Mouse (Mus musculus): Measurements from ENCODE around the gene Ttc12. TPM values are rescaled to one million over a fixed set of nuclear protein-coding genes. Genes with fewer than 3 reads are reported as not detected.

Gene Ttc12
- total RNA-seq (2023) = not detected

DNA sequence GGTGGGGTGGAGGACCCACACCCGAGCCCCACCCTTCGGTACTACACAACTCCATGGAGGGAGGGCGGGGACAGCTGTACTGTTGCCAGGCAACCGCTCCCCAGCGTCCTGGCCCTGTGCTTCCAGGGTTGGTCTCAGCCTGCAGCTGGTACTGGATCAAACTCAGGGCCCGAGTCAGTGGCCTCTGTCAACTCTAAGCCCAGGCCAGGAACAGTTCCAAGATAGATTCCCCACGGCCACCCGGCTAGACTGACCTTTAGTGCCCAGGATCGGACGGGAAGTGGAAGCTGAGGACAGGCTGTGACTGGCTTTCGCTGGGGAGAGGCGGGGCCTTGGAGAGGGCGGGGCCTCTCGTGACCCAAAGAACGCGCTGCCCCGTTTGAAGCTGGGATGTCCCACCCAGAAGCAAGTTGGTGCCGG, at the start of gene Ttc12:
Ttc12 (minus strand) TSS at position 334 of the 420 bp plus-strand sequence.

DNA sequence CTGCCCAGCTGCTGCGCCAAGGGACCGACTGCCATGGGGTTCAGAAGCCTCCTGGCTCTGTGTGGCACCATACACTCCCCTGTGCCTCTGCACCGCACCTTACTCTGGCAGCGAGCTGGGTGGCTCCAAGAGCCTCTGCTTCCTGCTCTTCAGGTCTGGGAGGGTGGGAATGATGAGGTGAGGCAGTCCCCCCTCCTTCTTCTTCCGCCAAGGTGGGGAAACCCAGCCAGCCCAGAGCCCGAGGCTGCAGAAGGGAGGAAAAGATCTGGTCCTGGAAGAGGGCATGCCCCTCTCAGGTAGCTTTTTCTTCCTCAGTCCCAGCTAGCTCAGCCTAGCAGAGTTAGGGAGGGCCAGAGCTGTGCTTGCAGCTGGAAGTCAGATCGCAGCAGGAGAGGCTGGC, 59.1 kb downstream of the Ttc12 start, which contains the start of gene Ankk1:
Ankk1 (minus strand) TSS at position 101 of the 400 bp plus-strand sequence.

Other genes starting within 250 kb of the Ttc12 start
- gene Gm4894, start 235.7 kb downstream of the Ttc12 start, total RNA-seq (2023) = not detected
- not detected for gene Drd2, start 145.6 kb downstream of the Ttc12 start, total RNA-seq (2023)
- gene Ankk1, start 59.2 kb downstream of the Ttc12 start, total RNA-seq (2023) = not detected

All from CD4-positive naive resting alpha-beta T cell, adult 57 days (primary cell).